Mouse (Mus musculus) thymus, adult 2 months (tissue): ENCODE measurements around the gene Aspg.

ENCODE experiments used
- CTCF ChIP-seq: fragments of 200-500 bp; IDR thresholded peaks from 2 replicates; pipeline ENCODE4 v1.5.1; 2012; ENCODE audit warnings: mild to moderate bottlenecking, control low read depth, low read length, moderate library complexity, borderline replicate concordance; ENCODE audit not compliant: control insufficient read depth, poor library complexity, insufficient read depth; ENCODE audit errors: extremely low read depth
- POLR2A ChIP-seq: fragments of 200-500 bp; IDR thresholded peaks from 2 replicates; pipeline ENCODE4 v1.6.1; 2012; ENCODE audit warnings: mild to moderate bottlenecking, low read length, control low read depth, moderate library complexity; ENCODE audit not compliant: control insufficient read depth, poor library complexity, insufficient read depth; ENCODE audit errors: extremely low read depth

- TF ChIP-seq CTCF (no peak), POLR2A (no peak)
Measured at GRCm38 (mm10) chr12:112164840-112165219, 58.4 kb downstream of the Aspg start.
